Mouse (Mus musculus): Measurements from ENCODE around the gene Gm17545. TPM values are rescaled to one million over a fixed set of nuclear protein-coding genes. Genes with fewer than 3 reads are reported as not detected.

Gene Gm17545
- polyA plus RNA-seq, 1 experiment from 2014 or later = not detected

DNA sequence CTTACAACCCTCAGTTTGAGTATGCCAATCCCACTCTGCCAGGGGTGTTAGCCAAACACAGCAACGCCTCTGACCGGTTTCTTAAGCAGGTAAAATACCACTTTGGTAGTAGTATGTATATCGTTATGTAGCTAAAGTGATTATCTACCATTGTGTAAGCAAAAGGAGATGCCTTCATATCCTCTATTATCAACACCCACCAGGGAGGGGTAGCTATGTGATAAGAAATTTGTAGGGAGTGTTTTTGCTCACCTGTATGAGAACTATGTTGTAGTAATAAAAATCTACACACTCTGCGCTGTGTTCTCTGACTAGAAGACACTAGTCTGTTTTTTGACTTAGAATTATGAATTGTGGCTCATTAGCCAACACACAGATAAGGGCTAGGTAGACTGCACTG is 29.4 kb upstream of the Gm17545 start:
- Histone ChIP-seq H3K27ac (no peak overlapping the region), H3K9me3 (no peaks in the 10 kb centered on the region), H3K4me3 (replicated peaks) (no peak overlapping the region), H3K4me1 (replicated peaks) (peaks cover 3% of the 10 kb centered on the region; the same call in 1 of the 2 replicates), H3K36me3 (no peaks in the 10 kb centered on the region), H3K27me3 (replicated peaks) (no peaks in the 10 kb centered on the region), H3K9ac (no peak overlapping the region), H3K4me2 (replicated peaks) (no peak overlapping the region)
- WGBS = 88% methylated on average over 4 of the region's 4 CpGs
- ATAC-seq = no peak

- no peaks in the 10 kb centered on the region for H3K36me3 ChIP-seq
- WGBS = 40% methylated on average over 4 of the region's 4 CpGs
- H3K27ac ChIP-seq = no peak overlapping the region
- no peak for ATAC-seq
- no peak overlapping the region for H3K4me3 ChIP-seq (replicated peaks)
- no peaks in the 10 kb centered on the region for H3K27me3 ChIP-seq (replicated peaks)
- no peaks in the 10 kb centered on the region for H3K9me3 ChIP-seq
- peaks cover 3% of the 10 kb centered on the region; the same call in 1 of the 2 replicates for H3K4me1 ChIP-seq (replicated peaks)
- H3K9ac ChIP-seq = no peak overlapping the region
- H3K4me2 ChIP-seq (replicated peaks) = no peak overlapping the region
Measured at GRCm38 (mm10) chr9:22428028-22428665, 25.9 kb upstream of the Gm17545 start.

DNA sequence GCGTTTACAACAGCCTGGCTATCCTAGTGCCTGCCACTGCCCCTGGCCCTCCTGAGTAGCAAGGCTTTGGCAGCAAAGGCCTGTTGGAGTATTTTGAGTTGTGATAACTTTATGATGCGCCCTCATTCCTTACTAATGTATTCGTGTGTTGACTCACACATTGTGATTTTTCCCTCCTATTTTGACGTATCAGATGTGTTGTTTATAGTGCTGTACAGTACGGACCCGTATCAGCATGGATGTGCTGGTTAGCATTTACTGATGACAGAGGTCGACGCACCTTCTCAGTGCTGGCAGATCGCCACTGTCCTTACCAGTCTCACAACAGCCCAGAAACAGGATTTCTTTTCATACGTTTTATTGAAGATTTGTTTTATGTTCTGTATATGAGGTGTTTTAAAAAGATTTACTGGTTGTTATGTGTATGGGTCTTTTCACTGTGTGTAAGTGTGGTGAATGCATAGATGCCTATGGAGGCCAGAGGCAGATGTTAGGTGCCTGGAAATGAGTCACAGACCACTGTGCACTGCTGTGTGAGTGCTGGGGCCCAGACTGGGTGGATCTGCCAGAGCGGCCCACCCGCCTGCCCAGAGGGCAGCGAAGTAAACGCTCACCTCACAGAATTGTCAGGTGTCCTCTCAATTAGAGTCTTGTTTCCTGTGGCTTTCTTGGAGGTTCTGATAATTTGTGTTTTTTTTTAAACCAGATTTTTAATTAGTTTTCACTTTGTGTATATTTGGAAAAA is 25.3 kb upstream of the Gm17545 start:
- H3K27me3 ChIP-seq (replicated peaks) = no peaks in the 10 kb centered on the region
- peaks cover 3% of the 10 kb centered on the region; the same call in 1 of the 2 replicates for H3K4me1 ChIP-seq (replicated peaks)
- no peak overlapping the region for H3K27ac ChIP-seq
- no peaks in the 10 kb centered on the region for H3K36me3 ChIP-seq
- H3K4me2 ChIP-seq (replicated peaks) = no peak overlapping the region
- WGBS = 67% methylated on average over 14 of the region's 14 CpGs
- ATAC-seq = no peak
- no peaks in the 10 kb centered on the region for H3K9me3 ChIP-seq
- H3K9ac ChIP-seq = no peak overlapping the region
- no peak overlapping the region for H3K4me3 ChIP-seq (replicated peaks)

GRCm38 (mm10) chr9:22429533-22430241 is 24.4 kb upstream of the Gm17545 start:
- no peak overlapping the region for H3K27ac ChIP-seq
- 0 out of 2 replicates have a peak, but pooled peaks have one; percentile 41 for ATAC-seq

DNA sequence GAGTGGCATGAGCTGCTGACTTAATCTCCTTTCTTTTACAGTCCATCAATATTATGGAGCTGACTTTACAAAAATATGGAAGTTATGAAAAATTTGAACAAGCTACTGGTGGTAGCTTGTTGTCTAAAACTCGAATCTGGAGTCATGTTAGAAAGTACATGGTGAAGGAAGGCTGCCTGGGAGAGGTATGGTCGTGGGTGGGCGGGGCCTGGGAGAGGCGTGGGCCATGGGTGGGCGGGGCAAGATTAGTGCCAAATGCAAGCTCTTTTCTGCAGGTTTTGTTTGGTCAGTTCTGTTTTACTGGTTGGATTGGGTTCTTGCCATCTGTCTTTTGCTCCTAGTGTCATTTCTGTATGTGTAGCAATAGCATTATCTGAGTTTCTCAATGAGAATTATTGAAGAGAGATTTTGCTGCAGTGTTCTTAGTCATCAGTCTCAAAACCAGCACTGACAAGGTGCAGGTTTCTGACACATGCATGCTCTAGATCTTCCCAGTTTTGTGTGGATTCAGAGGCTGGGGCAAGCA is 23.7 kb upstream of the Gm17545 start:
- H3K4me1 ChIP-seq (replicated peaks) = 0 out of 2 replicates have a peak, but pooled peaks cover 3% of the 10 kb centered on the region
- H3K27me3 ChIP-seq (replicated peaks) = no peaks in the 10 kb centered on the region
- H3K4me2 ChIP-seq (replicated peaks) = no peak overlapping the region
- H3K9ac ChIP-seq = no peak overlapping the region
- WGBS = 30% methylated on average over 5 of the region's 5 CpGs
- H3K27ac ChIP-seq = no peak overlapping the region
- H3K36me3 ChIP-seq = no peaks in the 10 kb centered on the region
- no peak overlapping the region for H3K4me3 ChIP-seq (replicated peaks)
- H3K9me3 ChIP-seq = no peaks in the 10 kb centered on the region
- ATAC-seq = no peak

More at GRCm38 (mm10) chr9:22429533-22430241, 24.4 kb upstream of the Gm17545 start:
- no peak overlapping the region for H3K9ac ChIP-seq
- H3K36me3 ChIP-seq = no peaks in the 10 kb centered on the region
- H3K4me3 ChIP-seq (replicated peaks) = no peak overlapping the region
- 51% methylated on average over 15 of the region's 15 CpGs for WGBS
- no peaks in the 10 kb centered on the region for H3K27me3 ChIP-seq (replicated peaks)
- 0 out of 2 replicates have a peak, but pooled peaks cover 3% of the 10 kb centered on the region for H3K4me1 ChIP-seq (replicated peaks)
- no peaks in the 10 kb centered on the region for H3K9me3 ChIP-seq
- 0 out of 2 replicates have a peak overlapping the region, but pooled peaks have one; percentile 7 for H3K4me2 ChIP-seq (replicated peaks)

DNA sequence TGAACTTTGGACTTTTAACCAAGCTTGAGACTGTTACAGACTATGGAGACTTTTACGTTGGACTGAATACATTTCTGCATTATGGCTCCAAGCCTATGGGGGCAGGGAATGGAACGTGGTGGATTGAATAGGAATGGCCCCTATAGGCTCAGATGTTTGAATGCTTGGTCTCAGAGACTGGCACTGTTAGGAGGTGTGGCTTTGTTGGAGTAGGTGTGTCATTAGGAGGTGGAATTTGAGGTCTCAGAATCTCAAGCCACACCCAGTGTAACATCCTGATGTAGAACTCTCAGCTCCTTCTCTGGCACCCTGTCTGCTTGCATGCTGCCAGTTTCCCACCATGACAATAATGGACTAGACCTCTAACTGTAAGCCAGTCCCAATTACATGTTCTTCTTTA is 20.9 kb upstream of the Gm17545 start:
- no peak overlapping the region for H3K27ac ChIP-seq
- ATAC-seq = no peak
- H3K9ac ChIP-seq = no peak overlapping the region
- 0 out of 2 replicates have a peak, but pooled peaks cover 3% of the 10 kb centered on the region for H3K4me1 ChIP-seq (replicated peaks)
- H3K9me3 ChIP-seq = no peaks in the 10 kb centered on the region
- no peak overlapping the region for H3K4me3 ChIP-seq (replicated peaks)
- no peak overlapping the region for H3K4me2 ChIP-seq (replicated peaks)
- no peaks in the 10 kb centered on the region for H3K27me3 ChIP-seq (replicated peaks)
- H3K36me3 ChIP-seq = no peaks in the 10 kb centered on the region
- 67% methylated on average over 2 of the region's 2 CpGs for WGBS

GRCm38 (mm10) chr9:22434101-22434500 is 20.0 kb upstream of the Gm17545 start:
- WGBS = 83% methylated on average over 2 of the region's 2 CpGs
- ATAC-seq = no peak
- H3K9ac ChIP-seq = no peak overlapping the region
- no peaks in the 10 kb centered on the region for H3K27me3 ChIP-seq (replicated peaks)
- no peaks in the 10 kb centered on the region for H3K9me3 ChIP-seq
- H3K4me1 ChIP-seq (replicated peaks) = no peaks in the 10 kb centered on the region
- H3K36me3 ChIP-seq = no peaks in the 10 kb centered on the region
- no peak overlapping the region for H3K4me3 ChIP-seq (replicated peaks)
- H3K27ac ChIP-seq = no peak overlapping the region
- no peak overlapping the region for H3K4me2 ChIP-seq (replicated peaks)

DNA sequence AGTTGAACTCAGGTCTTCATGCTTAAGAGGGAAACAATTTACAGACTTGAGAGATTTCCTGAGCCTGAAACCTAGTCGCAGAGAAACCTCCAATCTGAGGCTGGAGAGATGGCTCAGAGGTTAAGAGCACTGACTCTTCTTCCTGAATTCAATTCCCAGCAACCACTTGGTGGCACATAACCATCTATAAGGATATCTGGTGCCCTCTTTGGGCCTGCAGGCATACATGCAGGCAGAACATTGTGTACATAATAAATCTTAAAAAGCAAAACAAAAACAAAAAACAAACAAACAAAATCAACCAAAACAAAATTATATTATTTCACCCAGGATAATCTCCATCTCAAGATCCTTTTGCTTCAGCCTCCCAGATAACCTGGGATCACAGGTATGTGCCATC is 15.3 kb upstream of the Gm17545 start:
- Histone ChIP-seq H3K9ac (no peak overlapping the region), H3K36me3 (no peaks in the 10 kb centered on the region), H3K4me1 (replicated peaks) (no peaks in the 10 kb centered on the region), H3K4me3 (replicated peaks) (no peak overlapping the region), H3K4me2 (replicated peaks) (no peak overlapping the region), H3K27me3 (replicated peaks) (no peaks in the 10 kb centered on the region), H3K27ac (no peak overlapping the region), H3K9me3 (no peaks in the 10 kb centered on the region)
- WGBS = 71% methylated on average over 1 of the region's 1 CpGs
- ATAC-seq = no peak

- 86% methylated on average over 10 of the region's 10 CpGs for WGBS
- H3K27ac ChIP-seq = no peak overlapping the region
Measured at GRCm38 (mm10) chr9:22443157-22443556, 10.9 kb upstream of the Gm17545 start.

GRCm38 (mm10) chr9:22445123-22445522 is 9.0 kb upstream of the Gm17545 start:
- Histone ChIP-seq H3K4me2 (replicated peaks) (no peak overlapping the region), H3K4me1 (replicated peaks) (no peaks in the 10 kb centered on the region), H3K4me3 (replicated peaks) (no peak overlapping the region), H3K27me3 (replicated peaks) (no peaks in the 10 kb centered on the region), H3K9ac (no peak overlapping the region), H3K9me3 (no peaks in the 10 kb centered on the region), H3K27ac (no peak overlapping the region), H3K36me3 (peaks cover 13% of the 10 kb centered on the region; the same call in 1 of the 2 replicates)
- ATAC-seq = no peak
- WGBS = 78% methylated on average over 1 of the region's 1 CpGs

More at GRCm38 (mm10) chr9:22443157-22443556, 10.9 kb upstream of the Gm17545 start:
- ATAC-seq = no peak
- H3K27me3 ChIP-seq (replicated peaks) = no peaks in the 10 kb centered on the region
- no peaks in the 10 kb centered on the region for H3K9me3 ChIP-seq
- H3K9ac ChIP-seq = no peak overlapping the region
- H3K36me3 ChIP-seq = 0 out of 2 replicates have a peak, but pooled peaks cover 5% of the 10 kb centered on the region
- H3K4me3 ChIP-seq (replicated peaks) = no peak overlapping the region
- H3K4me1 ChIP-seq (replicated peaks) = no peaks in the 10 kb centered on the region
- H3K4me2 ChIP-seq (replicated peaks) = no peak overlapping the region

- no peak overlapping the region for H3K27ac ChIP-seq
- H3K36me3 ChIP-seq = peaks cover 25% of the 10 kb centered on the region
- no peak for ATAC-seq
- WGBS = 82% methylated on average over 5 of the region's 5 CpGs
- no peaks in the 10 kb centered on the region for H3K27me3 ChIP-seq (replicated peaks)
- no peak overlapping the region for H3K4me3 ChIP-seq (replicated peaks)
- no peaks in the 10 kb centered on the region for H3K4me1 ChIP-seq (replicated peaks)
- no peak overlapping the region for H3K9ac ChIP-seq
- no peak overlapping the region for H3K4me2 ChIP-seq (replicated peaks)
- H3K9me3 ChIP-seq = no peaks in the 10 kb centered on the region
Measured at GRCm38 (mm10) chr9:22447213-22447612, 6.9 kb upstream of the Gm17545 start.

DNA sequence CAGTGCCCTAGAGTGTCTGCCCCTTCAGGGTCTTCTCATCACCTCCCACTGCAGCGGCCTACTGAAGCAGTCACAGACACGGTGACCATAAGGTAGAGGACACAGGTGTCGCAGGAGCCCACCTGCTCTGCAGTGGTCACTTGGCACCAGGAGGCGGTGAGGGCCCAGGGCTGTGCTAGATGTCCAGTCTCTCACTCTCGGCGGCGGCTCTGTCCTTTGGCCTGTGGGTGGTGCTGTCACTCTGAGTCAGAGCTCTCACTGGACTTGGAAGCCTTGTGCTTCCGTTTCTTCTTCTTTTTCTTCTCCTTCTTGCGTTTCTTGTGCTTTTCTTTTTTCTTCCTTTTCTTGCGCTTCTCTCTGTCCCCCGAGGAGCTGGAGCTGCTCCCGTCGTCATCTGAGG is 5.7 kb upstream of the Gm17545 start:
- Histone ChIP-seq H3K4me3 (replicated peaks) (no peak overlapping the region), H3K9ac (no peak overlapping the region), H3K27ac (no peak overlapping the region), H3K9me3 (no peaks in the 10 kb centered on the region), H3K4me1 (replicated peaks) (no peaks in the 10 kb centered on the region), H3K27me3 (replicated peaks) (no peaks in the 10 kb centered on the region), H3K36me3 (peaks cover 36% of the 10 kb centered on the region), H3K4me2 (replicated peaks) (no peak overlapping the region)
- ATAC-seq = no peak
- 86% methylated on average over 13 of the region's 13 CpGs for WGBS

Measured in intestine, embryonic 15.5 days (tissue).